ENCODE assay signal across 25 mouse cellular contexts in genomic region chr17:28533327-28533726, GRCm38 (mm10). TPM values are rescaled to one million over a fixed set of nuclear protein-coding genes. Genes with fewer than 3 reads are reported as not detected.
DNase-seq lines count a peak whose midpoint lies in the region; TF ChIP-seq lines count a peak whose summit lies in the region.
"Had no signal": no experiment of that assay in that cellular context is flagged by ENCODE, and none has a peak within 500 bp of the region (broad histone marks: within the 10 kb centered on the region; RNA-seq: fewer than 3 reads in every experiment).

No protein-coding gene starts in this region.

- DNase-seq in testis, postnatal 10 days (ENCODE audit: low spot score) = no peak
- peak; percentile 60 for DNase-seq in ES-CJ7 (ENCODE audit: low read depth, low spot score)
- DNase-seq in ZHBTc4 (ENCODE audit: low read depth, low spot score) = peak; percentile 53
- no peak for DNase-seq in cerebellum, adult 11 months
- DNase-seq in lung, postnatal 4 days = no peak
- DNase-seq: adrenal gland, adult 2 months; adrenal gland, postnatal 10 days; adrenal gland, postnatal 36 days; cerebellum, adult 18-20 months; cerebellum, adult 8-10 months; cerebellum, adult 9-11 months; cerebellum, postnatal 14 days; cerebellum, postnatal 36 days; embryo, embryonic 11 days had no signal

- no peak overlapping the region for H3K27ac ChIP-seq in testis, adult 2 months (ENCODE audit: control insufficient read depth, insufficient read depth, low read depth, low read length)
- H3K27ac ChIP-seq: embryonic facial prominence, embryonic 13.5 days; embryonic facial prominence, embryonic 15.5 days; forebrain, embryonic 10.5 days; forebrain, embryonic 12.5 days had no signal

- peak; percentile 59; the same call in 1 of the 2 replicates for TF ChIP-seq POLR2A in testis, adult 2 months (IDR thresholded peaks at IDR 0.05; ENCODE audit: control insufficient read depth, low read depth, low read length)

- H3K4me3 ChIP-seq in testis, adult 2 months (ENCODE audit: control insufficient read depth, low read depth, low read length) = peak overlapping the region; percentile 81
- H3K4me3 ChIP-seq: embryonic facial prominence, embryonic 13.5 days; embryonic facial prominence, embryonic 15.5 days; erythroblast, embryonic 14.5 days; forebrain, embryonic 10.5 days; forebrain, embryonic 12.5 days had no signal

- H3K4me1 ChIP-seq in testis, adult 2 months (ENCODE audit: control insufficient read depth, insufficient read depth, low read length) = peaks cover 10% of the 10 kb centered on the region

- no peaks in the 10 kb centered on the region for H3K36me3 ChIP-seq in testis, adult 2 months (ENCODE audit: control insufficient read depth, insufficient read depth, low read length)
- H3K36me3 ChIP-seq: embryonic facial prominence, embryonic 13.5 days; embryonic facial prominence, embryonic 15.5 days; forebrain, embryonic 10.5 days; forebrain, embryonic 12.5 days had no signal

- no peaks in the 10 kb centered on the region for H3K27me3 ChIP-seq in testis, adult 2 months (ENCODE audit: control insufficient read depth, insufficient read depth, low read length)
- H3K27me3 ChIP-seq: embryonic facial prominence, embryonic 15.5 days had no signal

- no peak for TF ChIP-seq CTCF in testis, adult 2 months (IDR thresholded peaks at IDR 0.05; ENCODE audit: control insufficient read depth, insufficient read depth, insufficient replicate concordance, low read depth, low read length)

RNA-seq across cellular contexts. Expression of gene Armc12, which starts 2.7 kb away (rescaled TPM):
- 513 and 515 TPM in 2 replicates for polyA plus RNA-seq in testis, adult 2 months (2012; rRNA removed)
- polyA plus RNA-seq: adrenal gland, adult 2 months; C2C12; embryonic facial prominence, embryonic 11.5 days; embryonic facial prominence, embryonic 13.5 days; embryonic facial prominence, embryonic 15.5 days; erythroblast, embryonic 14.5 days; forebrain, embryonic 10.5 days; forebrain, embryonic 12.5 days; forebrain, embryonic 14.5 days; forebrain, embryonic 16.5 days; frontal cortex, adult 2 months had no signal

RNA-seq across cellular contexts. Expression of gene Clpsl2, which starts 15.9 kb away (rescaled TPM):
- not detected in 2 replicates for polyA plus RNA-seq in testis, adult 2 months (2012; rRNA removed)
- polyA plus RNA-seq: adrenal gland, adult 2 months; C2C12; embryonic facial prominence, embryonic 11.5 days; embryonic facial prominence, embryonic 13.5 days; embryonic facial prominence, embryonic 15.5 days; erythroblast, embryonic 14.5 days; forebrain, embryonic 10.5 days; forebrain, embryonic 12.5 days; forebrain, embryonic 14.5 days; forebrain, embryonic 16.5 days; frontal cortex, adult 2 months had no signal

RNA-seq across cellular contexts. Expression of gene Fkbp5, which starts 16.0 kb away (rescaled TPM):
- 19.8 and 22.7 TPM in 2 replicates for polyA plus RNA-seq in testis, adult 2 months (2012; rRNA removed)

RNA-seq across cellular contexts. Expression of gene Clps, which starts 27.2 kb away (rescaled TPM):
- polyA plus RNA-seq in testis, adult 2 months (2012; rRNA removed) = 2.5 and 4.1 TPM in 2 replicates
- polyA plus RNA-seq: C2C12; embryonic facial prominence, embryonic 11.5 days; embryonic facial prominence, embryonic 13.5 days; embryonic facial prominence, embryonic 15.5 days; erythroblast, embryonic 14.5 days; forebrain, embryonic 10.5 days; forebrain, embryonic 12.5 days; forebrain, embryonic 14.5 days; forebrain, embryonic 16.5 days had no signal

RNA-seq across cellular contexts. Expression of gene Lhfpl5, which starts 42.1 kb away (rescaled TPM):
- 0.10 TPM in 1 of 2 replicates, not detected in the other for polyA plus RNA-seq in testis, adult 2 months (2012; rRNA removed)
- polyA plus RNA-seq: erythroblast, embryonic 14.5 days had no signal

Comparison
In these comparisons a context has a peak if more than half of its experiments do, and no peak if none do; other contexts are left out.
1. DNase-seq: peak in ES-CJ7 (single experiment) and ZHBTc4 (single experiment); none in testis, postnatal 10 days (single experiment), cerebellum, adult 11 months (single experiment) and lung, postnatal 4 days (0 of 2).